Mouse (Mus musculus) cerebellum, adult (tissue): ENCODE measurements around the gene Mfsd4b1.
"Not testable (repeated sequence)": the region's sequence is repeated elsewhere in the genome, so short reads cannot be mapped to it uniquely, and the experiment has no call there.

ENCODE experiments used
- ATAC-seq: cut with Nextera tagmentation; 2 replicates; pipeline ENCODE4 v1.9.2; 2017; ENCODE audit warnings: mild to moderate bottlenecking, moderate library complexity, mixed read lengths; ENCODE audit not compliant: insufficient number of reproducible peaks, low FRiP score, low TSS enrichment

Gene Mfsd4b1

DNA sequence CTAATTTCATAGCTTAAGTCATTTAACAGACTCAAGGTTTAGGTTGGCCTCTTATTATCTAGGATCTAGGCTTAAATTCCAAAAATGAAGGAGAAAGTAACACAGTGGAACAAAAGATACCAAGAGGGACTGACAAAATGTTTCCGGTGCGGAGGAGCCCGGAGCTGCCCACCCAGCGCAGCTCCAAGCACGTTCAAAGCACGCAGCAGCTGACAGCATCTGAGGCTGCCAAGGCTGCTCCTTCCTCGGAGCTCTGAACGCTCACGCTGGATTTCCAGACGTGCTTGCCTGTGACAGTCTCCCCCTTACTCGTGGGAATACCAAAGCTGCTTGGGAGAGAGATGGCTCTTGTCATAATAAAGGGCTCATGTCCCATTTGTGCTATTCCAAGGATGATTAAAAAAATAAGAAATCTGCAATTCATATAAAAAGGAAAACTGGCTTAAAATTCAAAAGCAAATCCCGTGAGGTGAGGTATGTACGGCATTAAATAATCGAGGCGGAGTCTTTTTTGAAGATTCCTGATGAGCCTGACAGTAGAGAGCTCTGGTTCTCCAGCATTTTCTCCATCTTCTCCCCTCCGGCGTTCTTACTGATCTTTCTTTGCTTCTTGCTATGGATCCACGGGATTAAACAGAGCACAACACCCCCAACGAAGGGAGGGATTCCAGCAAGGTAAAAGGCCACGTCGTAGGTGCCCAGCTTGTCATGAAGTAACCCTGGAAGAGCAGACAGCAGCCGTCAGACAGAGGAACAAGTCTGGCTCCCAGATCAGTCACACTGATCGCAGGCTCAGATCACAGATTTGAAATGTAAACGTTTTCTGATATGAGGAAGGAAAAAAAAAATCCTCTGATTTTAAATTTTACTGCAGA lies 11.9 kb upstream of the Mfsd4b1 start:
- ATAC-seq = no peak

DNA sequence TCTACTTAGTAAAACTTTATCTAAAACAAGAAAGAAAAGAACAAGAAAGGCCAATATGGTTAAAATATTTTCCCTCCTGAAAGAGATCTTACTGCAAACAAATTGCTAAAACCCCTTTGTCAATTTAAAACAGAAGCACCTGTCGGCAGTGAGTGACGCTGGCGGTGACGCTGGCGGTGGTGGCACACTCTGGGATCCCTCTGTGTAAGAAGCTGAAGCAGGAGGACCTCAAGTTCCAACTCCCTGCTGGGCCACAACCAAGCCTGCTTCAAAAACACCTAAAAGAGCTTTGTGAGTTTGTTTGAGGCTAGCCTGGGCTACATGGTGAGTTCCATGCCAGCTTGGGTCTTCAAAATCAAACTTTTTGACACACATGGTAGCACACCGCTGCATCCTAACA lies 9.9 kb upstream of the Mfsd4b1 start:
- no peak for ATAC-seq

- ATAC-seq = no peak
These were observed 7.8 kb upstream of the Mfsd4b1 start for GRCm38 (mm10) chr10:40032897-40033296.

GRCm38 (mm10) chr10:40030716-40031115 lies 5.6 kb upstream of the Mfsd4b1 start:
- ATAC-seq = no peak

DNA sequence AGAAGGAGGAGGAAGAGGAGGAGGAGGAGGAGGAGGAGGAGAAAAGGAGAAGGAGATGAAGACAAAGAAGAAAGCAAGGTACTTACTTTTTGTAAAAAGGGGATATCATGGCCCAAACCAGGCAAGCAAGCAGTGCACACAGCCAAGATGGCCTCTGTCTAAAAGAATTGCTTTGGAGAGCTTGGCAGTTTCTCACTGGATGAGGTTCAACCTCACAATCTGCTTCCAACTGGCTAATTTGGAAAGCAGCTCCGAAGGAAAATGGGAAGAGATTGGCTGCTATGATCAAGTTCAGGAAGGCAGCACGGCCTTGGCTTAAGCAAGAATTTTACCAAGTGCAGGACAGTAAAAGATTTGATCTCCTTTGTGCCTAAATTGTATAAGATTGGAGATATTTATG lies 4.5 kb upstream of the Mfsd4b1 start:
- no peak for ATAC-seq

DNA sequence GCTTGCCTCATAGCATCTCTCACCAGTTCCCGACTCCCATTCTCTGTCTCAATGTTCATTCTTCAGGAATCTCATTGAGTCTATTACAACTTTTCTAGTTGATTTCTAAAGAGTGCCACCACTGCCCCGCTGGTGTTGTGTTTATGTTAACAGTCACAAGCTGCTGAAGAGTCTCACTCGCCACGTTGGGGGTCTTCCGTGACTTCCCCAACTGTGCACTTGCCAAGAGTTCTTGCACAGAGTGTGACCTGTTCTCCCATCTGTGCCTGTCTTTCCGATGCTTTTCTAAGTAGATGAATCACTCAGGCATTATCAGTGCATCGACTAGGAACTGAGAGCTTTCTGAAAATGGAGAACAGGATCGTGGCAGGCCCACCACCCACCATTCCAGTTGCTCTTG lies 3.0 kb upstream of the Mfsd4b1 start:
- no peak for ATAC-seq

- no peak for ATAC-seq
These were observed 1.5 kb upstream of the Mfsd4b1 start for GRCm38 (mm10) chr10:40026546-40026945.

GRCm38 (mm10) chr10:40025560-40025959 lies 492 bp upstream of the Mfsd4b1 start:
- ATAC-seq = peak; percentile 9; the same call in 1 of the 2 replicates

DNA sequence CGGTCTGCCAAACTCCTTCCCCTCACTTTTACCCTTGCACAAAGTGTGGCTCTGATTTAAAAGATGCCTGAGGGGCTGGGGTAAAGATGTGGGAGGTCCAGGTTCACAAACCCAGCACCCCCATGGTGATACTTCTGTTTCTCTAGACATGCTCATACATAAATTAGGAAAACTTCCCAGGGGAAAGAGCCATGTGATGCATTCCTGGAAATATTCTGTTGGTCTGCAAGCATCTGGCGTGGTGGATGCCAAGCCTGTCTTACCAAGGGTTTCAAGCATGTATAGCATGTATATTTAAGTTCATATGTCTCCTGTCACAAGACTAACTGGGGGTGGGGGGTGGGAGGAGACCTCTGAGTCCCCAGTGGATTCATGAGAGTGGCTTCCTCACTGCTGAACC lies 4.7 kb downstream of the Mfsd4b1 start:
- no peak for ATAC-seq

DNA sequence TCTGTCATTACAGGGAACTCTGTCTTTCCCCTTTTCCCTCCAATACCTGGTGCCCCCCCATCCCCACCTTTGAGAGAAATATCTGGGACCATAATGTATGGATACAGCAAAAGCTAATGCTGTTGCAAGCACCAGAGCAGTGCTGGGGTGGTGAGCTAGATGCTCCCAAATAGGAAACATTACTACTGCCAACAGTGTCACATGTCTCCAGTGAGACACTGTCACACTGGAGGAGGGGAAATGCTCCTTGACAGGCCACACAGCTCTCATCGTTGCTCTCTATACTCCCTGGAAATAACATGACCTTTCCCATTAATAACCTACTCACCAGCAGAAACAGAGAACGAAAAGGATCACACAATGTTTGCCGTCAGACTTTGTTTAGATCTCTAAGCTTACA lies 5.6 kb downstream of the Mfsd4b1 start:
- ATAC-seq = no peak

DNA sequence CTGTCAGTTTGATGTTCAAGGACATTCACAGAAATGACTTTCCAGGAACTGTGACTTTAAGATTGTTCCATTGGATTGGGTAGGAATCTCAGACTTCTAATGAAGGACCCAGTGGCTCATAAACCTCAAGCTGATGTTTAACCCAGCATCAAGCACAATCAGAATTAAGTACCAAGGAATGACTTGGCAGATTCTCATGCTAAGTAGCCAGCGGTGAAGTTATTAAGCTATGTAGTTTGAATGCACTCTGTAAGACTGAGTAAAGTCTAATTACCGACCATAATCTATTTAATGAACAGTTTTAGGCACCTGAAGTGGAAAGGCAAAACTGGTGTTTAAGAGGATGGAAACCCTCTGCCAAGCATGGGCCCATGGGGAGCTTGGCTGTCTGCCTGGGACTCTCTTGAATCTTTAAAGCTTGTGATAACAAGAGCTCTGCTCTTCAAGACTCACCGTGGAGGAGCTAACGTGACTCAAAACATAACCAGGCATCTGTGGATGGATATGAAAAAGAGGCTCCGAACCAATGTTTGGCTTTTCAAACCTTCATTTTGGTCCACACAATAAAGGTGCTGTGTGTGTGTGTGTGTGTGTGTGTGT lies 6.7 kb downstream of the Mfsd4b1 start:
- ATAC-seq = no peak

GRCm38 (mm10) chr10:40009591-40009990 lies 15.5 kb downstream of the Mfsd4b1 start:
- ATAC-seq = no peak

- not testable (repeated sequence) for ATAC-seq
These were observed 16.2 kb downstream of the Mfsd4b1 start for GRCm38 (mm10) chr10:40008847-40009246.

DNA sequence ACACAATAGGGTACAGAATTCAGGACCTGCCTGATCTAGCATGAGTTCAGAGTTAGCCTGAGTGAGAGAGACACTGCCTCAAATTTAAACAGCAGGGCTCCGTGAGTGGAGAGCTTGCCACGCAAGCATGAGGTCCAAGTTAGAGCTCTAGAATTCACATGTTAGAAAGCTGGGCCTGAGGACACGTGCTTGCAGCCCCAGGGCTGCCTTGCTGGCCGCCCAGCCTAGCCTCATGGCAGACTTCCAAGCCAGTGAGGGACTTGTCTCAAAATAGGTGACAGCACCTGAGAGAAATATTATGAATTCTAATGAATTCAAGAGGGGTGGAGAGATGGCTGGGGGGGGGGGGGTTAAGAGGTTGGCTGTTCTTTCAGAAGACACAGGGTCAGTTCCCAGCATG lies 17.1 kb downstream of the Mfsd4b1 start:
- no peak for ATAC-seq

GRCm38 (mm10) chr10:40006963-40007362 lies 18.1 kb downstream of the Mfsd4b1 start:
- no peak for ATAC-seq

GRCm38 (mm10) chr10:40000746-40001145 lies 24.3 kb downstream of the Mfsd4b1 start:
- no peak for ATAC-seq

- ATAC-seq = no peak
These were observed 33.9 kb downstream of the Mfsd4b1 start for GRCm38 (mm10) chr10:39991155-39991554.

DNA sequence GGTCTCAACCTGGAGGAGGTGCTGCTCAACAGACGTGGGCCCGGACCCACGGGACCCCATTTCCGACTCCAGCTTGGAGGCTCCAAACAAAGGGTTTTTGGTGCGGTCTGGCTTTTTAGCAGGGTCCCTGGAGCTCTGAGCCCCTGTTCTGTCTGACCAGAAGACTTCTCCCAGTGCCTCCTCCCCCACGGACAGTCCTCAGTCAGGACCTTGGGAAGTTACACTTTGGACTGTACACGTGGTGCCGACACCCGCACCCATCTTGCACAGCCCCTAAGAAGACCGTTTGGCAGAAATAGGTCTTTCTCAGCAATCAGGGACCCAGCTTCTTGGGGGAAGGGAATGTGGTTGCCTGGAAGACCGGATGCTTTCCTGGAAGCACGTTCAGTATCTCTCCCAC lies 38.6 kb downstream of the Mfsd4b1 start, which contains the start of gene Mfsd4b5:
Mfsd4b5 (minus strand) TSS at position 181 of the 400 bp plus-strand sequence.
- no peak for ATAC-seq

GRCm38 (mm10) chr10:39982604-39983003 lies 42.5 kb downstream of the Mfsd4b1 start:
- no peak for ATAC-seq

- no peak for ATAC-seq
These were observed 46.8 kb downstream of the Mfsd4b1 start for GRCm38 (mm10) chr10:39978231-39978630.

DNA sequence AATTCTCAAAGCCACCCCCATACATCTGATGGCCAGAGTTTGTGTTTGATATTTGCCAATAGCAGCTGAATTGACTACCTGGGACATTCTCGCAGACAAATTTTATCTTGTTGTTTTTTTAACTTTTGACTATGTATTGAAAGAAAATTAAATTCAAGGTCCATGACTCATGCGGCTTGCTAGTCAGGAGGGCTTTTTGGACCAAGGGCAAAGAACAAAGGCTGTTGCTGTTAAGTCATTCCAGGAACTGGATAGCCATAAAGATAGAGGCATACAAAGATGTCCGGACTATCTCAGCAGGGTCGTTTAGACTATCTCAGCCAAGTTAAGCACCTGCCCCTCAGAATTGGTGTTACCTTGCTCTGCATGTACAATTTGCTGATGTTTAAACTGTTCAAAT lies 47.7 kb downstream of the Mfsd4b1 start:
- no peak for ATAC-seq

GRCm38 (mm10) chr10:39975771-39976170 lies 49.3 kb downstream of the Mfsd4b1 start:
- ATAC-seq = no peak
